Mouse (Mus musculus) liver, postnatal 0 days (tissue): ENCODE results near the gene Gpr31b. TPM values are rescaled to one million over a fixed set of nuclear protein-coding genes. Genes with fewer than 3 reads are reported as not detected.
A peak's percentile ranks its signal among the peaks of the same experiment; 100 is the strongest.
"Not testable (repeated sequence)": the region's sequence is repeated elsewhere in the genome, so short reads cannot be mapped to it uniquely, and the experiment has no call there.

Experiments
- ATAC-seq: fragments of 200-750 bp; cut with Nextera tagmentation; 2 replicates; pipeline ENCODE4 v1.8.0; 2017; ENCODE audit warnings: mild to moderate bottlenecking, moderate library complexity
- DNase-seq: peaks from one replicate; pipeline ENCODE4 v3.0.0-alpha.2; 2016
- H3K27ac ChIP-seq: fragments of 300-500 bp; sonication (generic); 2 replicates; pipeline ENCODE4 v1.5.1; 2014; ENCODE audit warnings: antibody characterized with exemption, moderate library complexity, mild to moderate bottlenecking, low read depth
- H3K27me3 ChIP-seq: fragments of 300-500 bp; sonication (generic); 2 replicates; pipeline ENCODE4 v1.6.1; 2014; ENCODE audit warnings: low read length, control low read depth, mixed read lengths; ENCODE audit not compliant: insufficient read depth
- H3K36me3 ChIP-seq: fragments of 300-500 bp; sonication (generic); replicated peaks from 2 replicates; pipeline ENCODE4 v1.6.1; 2014; ENCODE audit warnings: mild to moderate bottlenecking, control low read depth, low read length, moderate library complexity, mixed read lengths; ENCODE audit not compliant: insufficient read depth
- H3K4me1 ChIP-seq: fragments of 300-500 bp; sonication (generic); 2 replicates; pipeline ENCODE4 v1.6.1; 2014; ENCODE audit warnings: antibody characterized with exemption, mild to moderate bottlenecking, control low read depth; ENCODE audit not compliant: insufficient read depth
- H3K4me2 ChIP-seq: fragments of 300-500 bp; sonication (generic); 2 replicates; pipeline ENCODE4 v1.6.1; 2014; ENCODE audit warnings: low read depth, mild to moderate bottlenecking, low read length, moderate library complexity, mixed read lengths
- H3K4me3 ChIP-seq: fragments of 300-500 bp; sonication (generic); 2 replicates; pipeline ENCODE4 v1.5.1; 2014; ENCODE audit warnings: low read depth, low read length
- H3K9ac ChIP-seq: fragments of 300-500 bp; sonication (generic); replicated peaks from 2 replicates; pipeline ENCODE4 v1.6.1; 2014; ENCODE audit warnings: mild to moderate bottlenecking, moderate library complexity
- H3K9me3 ChIP-seq: fragments of 300-500 bp; sonication (generic); 2 replicates; pipeline ENCODE4 v1.6.1; 2016; ENCODE audit warnings: mild to moderate bottlenecking, control low read depth, low read length, mixed read lengths
- CTCF ChIP-seq: sonication (generic); IDR thresholded peaks from 2 replicates; pipeline ENCODE4 v1.5.1; 2016; ENCODE audit warnings: antibody characterized with exemption, low read depth
- EP300 ChIP-seq: IDR thresholded peaks from 2 replicates; pipeline ENCODE4 v1.6.1; 2016; ENCODE audit warnings: antibody characterized with exemption, low read depth, mild to moderate bottlenecking
- WGBS: fragments of 180-500 bp; shearing (Covaris S2); extraction: QIAGEN DNeasy Blood & Tissue Kit; methylation state at CpG from one replicate; pipeline ENCODE4 v1.1.7; 2014; ENCODE audit not compliant: insufficient replicate concordance; 5-methylcytosine and 5-hydroxymethylcytosine counted together
- polyA plus RNA-seq: library from polyadenylated mRNA; unstranded; fragments of >200 nt; fragmentation: Nextera tagmentation; extraction: Ambion mirVana; gene quantifications from 2 replicates; pipeline ENCODE4 v1.2.1, GENCODE M21; 2015

Gpr31b gene
- polyA plus RNA-seq, 1 experiment from 2014 or later, result not detected

- Histone ChIP-seq H3K4me1 (peaks cover 20% of the 10 kb centered on the region), H3K27me3 (no peaks in the 10 kb centered on the region), H3K4me2 (peak overlapping the region; percentile 75), H3K9ac (0 out of 2 replicates have a peak overlapping the region, but pooled peaks have one; percentile 28), H3K27ac (no peak overlapping the region), H3K4me3 (peak overlapping the region; percentile 72), H3K9me3 (no peaks in the 10 kb centered on the region), H3K36me3 (peaks cover 12% of the 10 kb centered on the region)
- ATAC-seq (no peak), DNase-seq (no peak)
- no peak for TF ChIP-seq EP300
- no peak for TF ChIP-seq CTCF
- WGBS, result 61% methylated on average over 5 of the region's 5 CpGs
Measured at GRCm38 (mm10) chr17:13006984-13007383, 45.1 kb downstream of the Gpr31b start.

GRCm38 (mm10) chr17:13006546-13006945 is 45.5 kb downstream of the Gpr31b start, which contains the start of gene Sod2:
Gene Sod2 (plus strand): TSS chr17:13006846.
- 95% methylated on average over 2 of the region's 2 CpGs for WGBS
- not testable (repeated sequence) for H3K9me3 ChIP-seq

GRCm38 (mm10) chr17:13004436-13004835 is 47.7 kb downstream of the Gpr31b start:
- H3K36me3 ChIP-seq, DNase-seq, H3K9ac ChIP-seq, H3K4me3 ChIP-seq, ATAC-seq, H3K27ac ChIP-seq, H3K27me3 ChIP-seq, H3K4me2 ChIP-seq, H3K9me3 ChIP-seq: not testable (repeated sequence)
- peaks cover 18% of the 10 kb centered on the region for H3K4me1 ChIP-seq
- WGBS, result 79% methylated on average over 2 of the region's 2 CpGs

More at GRCm38 (mm10) chr17:13006546-13006945, 45.5 kb downstream of the Gpr31b start, which contains the start of gene Sod2:
- H3K36me3 ChIP-seq, H3K27me3 ChIP-seq, DNase-seq, ATAC-seq: not testable (repeated sequence)
- Histone ChIP-seq H3K4me2 (peak within 1 kb of the TSS; percentile 75), H3K4me1 (peaks cover 20% of the 10 kb centered on the region), H3K4me3 (peak within 1 kb of the TSS; percentile 72), H3K27ac (peak within 1 kb of the TSS; percentile 68), H3K9ac (peak within 1 kb of the TSS; percentile 28; the same call in 1 of the 2 replicates)

- not testable (repeated sequence) for H3K9me3 ChIP-seq, H3K4me2 ChIP-seq, H3K9ac ChIP-seq, H3K27ac ChIP-seq, H3K27me3 ChIP-seq, H3K4me1 ChIP-seq, ATAC-seq, H3K36me3 ChIP-seq, H3K4me3 ChIP-seq, DNase-seq
- 85% methylated on average over 5 of the region's 5 CpGs for WGBS
Measured at GRCm38 (mm10) chr17:13002243-13002642, 49.9 kb downstream of the Gpr31b start.

Other genes with a start within 250 kb of the Gpr31b start
- gene Mas1, start 184.2 kb downstream of the Gpr31b start, polyA plus RNA-seq, result 0.12 and 0.28 TPM in 2 replicates
- gene Mrgprh, start 176.3 kb downstream of the Gpr31b start, polyA plus RNA-seq, result not detected in 2 replicates
- gene Pnldc1, start 142.1 kb downstream of the Gpr31b start, polyA plus RNA-seq, result 0.47 and 0.95 TPM in 2 replicates
- gene Tcp1, start 136.6 kb downstream of the Gpr31b start, polyA plus RNA-seq, result 136 TPM in 2 replicates
- gene Mrpl18, start 136.0 kb downstream of the Gpr31b start, polyA plus RNA-seq, result 72.2 and 81.0 TPM in 2 replicates
- gene Acat3, start 111.7 kb downstream of the Gpr31b start, polyA plus RNA-seq, result 38.4 and 38.8 TPM in 2 replicates
- 36.4 and 39.1 TPM in 2 replicates for gene Acat2, start 91.5 kb downstream of the Gpr31b start, polyA plus RNA-seq
- gene Wtap, start 58.1 kb downstream of the Gpr31b start, polyA plus RNA-seq, result 49.2 and 54.6 TPM in 2 replicates
- gene Sod2, start 45.5 kb downstream of the Gpr31b start, polyA plus RNA-seq, result 200 and 212 TPM in 2 replicates
- not detected in 2 replicates for gene Tcp10b, start 8.8 kb upstream of the Gpr31b start, polyA plus RNA-seq
- 0.05 TPM in 1 of 2 replicates, not detected in the other for gene Unc93a, start 79.5 kb upstream of the Gpr31b start, polyA plus RNA-seq
- not detected in 2 replicates for gene Smok2a, start 168.9 kb upstream of the Gpr31b start, polyA plus RNA-seq
- not detected in 2 replicates for gene Smok2b, start 178.0 kb upstream of the Gpr31b start, polyA plus RNA-seq